Mouse (Mus musculus) left cerebral cortex, postnatal 4 days (tissue): Measurements from ENCODE around the gene Sdhd. TPM values are rescaled to one million over a fixed set of nuclear protein-coding genes. Genes with fewer than 3 reads are reported as not detected.

Experiments
- total RNA-seq, 2 experiments: library from RNA; stranded (reverse); gene quantifications; 2 replicates each; pipeline ENCODE4 v1.2.3; 2021

Sdhd gene
- total RNA-seq, 2 experiments from 2014 or later = 110 to 120 TPM

Other genes starting within 250 kb of the Sdhd start
- gene Plet1, start 109.3 kb downstream of the Sdhd start, total RNA-seq = not detected
- 10 to 100 TPM; 40.7 to 42.0 TPM for gene Pts, start 75.1 kb downstream of the Sdhd start, total RNA-seq
- 10 to 100 TPM; 16.3 to 17.0 TPM for gene Il18, start 49.0 kb downstream of the Sdhd start, total RNA-seq
- gene Bco2, start 48.6 kb downstream of the Sdhd start, total RNA-seq = under 1 TPM; 0.70 to 0.93 TPM
- not detected for gene Tex12, start 42.5 kb downstream of the Sdhd start, total RNA-seq
- gene Timm8b, start 98 bp upstream of the Sdhd start, total RNA-seq = 100 to 1,000 TPM; 157 to 174 TPM
- gene Pih1d2, start 13.5 kb upstream of the Sdhd start, total RNA-seq = 1 to 10 TPM; 2.1 to 2.5 TPM
- gene Nkapd1, start 13.7 kb upstream of the Sdhd start, total RNA-seq = 10 to 100 TPM; 30.6 to 31.1 TPM
- gene Dlat, start 56.0 kb upstream of the Sdhd start, total RNA-seq = 10 to 100 TPM; 73.7 to 79.4 TPM
- gene Dixdc1, start 135.7 kb upstream of the Sdhd start, total RNA-seq = 10 to 100 TPM; 65.3 to 66.0 TPM
- 1 to 10 TPM; 1.8 to 2.0 TPM for gene 2310030G06Rik, start 142.7 kb upstream of the Sdhd start, total RNA-seq
- 10 to 100 TPM; 39.1 to 40.9 TPM for gene Cryab, start 147.5 kb upstream of the Sdhd start, total RNA-seq
- 1 to 10 TPM; 1.0 to 1.3 TPM for gene Hspb2, start 148.5 kb upstream of the Sdhd start, total RNA-seq
- gene Fdxacb1, start 164.4 kb upstream of the Sdhd start, total RNA-seq = 1 to 10 TPM; 5.9 to 8.3 TPM
- 10 to 100 TPM; 52.7 to 53.8 TPM for gene Alg9, start 171.2 kb upstream of the Sdhd start, total RNA-seq
- gene 1110032A03Rik, start 171.7 kb upstream of the Sdhd start, total RNA-seq = 10 to 100 TPM; 16.6 to 18.6 TPM
- gene Ppp2r1b, start 241.5 kb upstream of the Sdhd start, total RNA-seq = 10 to 100 TPM; 29.9 to 33.2 TPM